Comparison of ENCODE assay signal across 9 mouse cellular contexts in genomic region chr6:114076560-114076959, GRCm38 (mm10). TPM values are rescaled to one million over a fixed set of nuclear protein-coding genes. Genes with fewer than 3 reads are reported as not detected.
DNase-seq lines count a peak whose midpoint lies in the region; ATAC-seq and TF ChIP-seq lines count a peak whose summit lies in the region.
"Had no signal": no experiment of that assay in that cellular context is flagged by ENCODE, and none has a peak within 500 bp of the region (broad histone marks: within the 10 kb centered on the region; RNA-seq: fewer than 3 reads in every experiment).

No protein-coding gene starts in this region.

- H3K27me3 ChIP-seq in liver, postnatal 0 days (ENCODE audit: insufficient read depth, low read length) = no peaks in the 10 kb centered on the region
- H3K27me3 ChIP-seq in liver, embryonic 11.5 days (replicated peaks; ENCODE audit: control insufficient read depth, insufficient read depth, low read length) = no peaks in the 10 kb centered on the region

- H3K4me3 ChIP-seq in liver, postnatal 0 days (ENCODE audit: low read depth, low read length) = no peak overlapping the region
- no peak overlapping the region for H3K4me3 ChIP-seq in liver, embryonic 11.5 days (ENCODE audit: low read depth, low read length)

- H3K36me3 ChIP-seq in liver, postnatal 0 days (replicated peaks; ENCODE audit: insufficient read depth, low read length) = no peaks in the 10 kb centered on the region
- no peaks in the 10 kb centered on the region for H3K36me3 ChIP-seq in liver, embryonic 11.5 days (ENCODE audit: control insufficient read depth, insufficient read depth, low read length)

- no peak overlapping the region for H3K9ac ChIP-seq in liver, postnatal 0 days (replicated peaks)
- H3K9ac ChIP-seq in liver, embryonic 11.5 days (ENCODE audit: low read depth, low read length) = no peak overlapping the region

- 55% methylated on average over 3 of the region's 3 CpGs for WGBS in liver, postnatal 0 days (ENCODE audit: insufficient replicate concordance)
- WGBS in liver, embryonic 11.5 days = 68% methylated on average over 3 of the region's 3 CpGs

- no peak for TF ChIP-seq EP300 in liver, postnatal 0 days (IDR thresholded peaks at IDR 0.05; ENCODE audit: low read depth)

- no peak overlapping the region for H3K4me2 ChIP-seq in liver, postnatal 0 days (ENCODE audit: low read depth, low read length)
- H3K4me2 ChIP-seq in liver, embryonic 11.5 days = no peak overlapping the region

- no peaks in the 10 kb centered on the region for H3K4me1 ChIP-seq in liver, postnatal 0 days (ENCODE audit: insufficient read depth)
- no peaks in the 10 kb centered on the region for H3K4me1 ChIP-seq in liver, embryonic 11.5 days (replicated peaks; ENCODE audit: control insufficient read depth, insufficient read depth, low read length)

- H3K9me3 ChIP-seq in liver, postnatal 0 days (ENCODE audit: low read length) = no peaks in the 10 kb centered on the region
- no peaks in the 10 kb centered on the region for H3K9me3 ChIP-seq in liver, embryonic 11.5 days (ENCODE audit: control insufficient read depth, low read length)

- ATAC-seq in liver, postnatal 0 days = no peak
- ATAC-seq in liver, embryonic 11.5 days (replicated peaks; ENCODE audit: low FRiP score) = no peak
- peak; percentile 83 for ATAC-seq in cerebellum, adult (ENCODE audit: insufficient number of reproducible peaks, low FRiP score, low TSS enrichment)

- no peak for DNase-seq in liver, postnatal 0 days
- DNase-seq in liver, embryonic 11.5 days (ENCODE audit: low spot score) = no peak
- DNase-seq in frontal cortex, postnatal 36 days (ENCODE audit: low spot score in 2 of 2) = peak; percentile 76 to 91
- peak; percentile 71 to 85 for DNase-seq in layer of hippocampus, postnatal 14 days (ENCODE audit: low spot score in 2 of 2)
- peak; percentile 43 for DNase-seq in retina, postnatal 7 days (ENCODE audit: low read depth, low spot score)
- no peak for DNase-seq in MN1 (ENCODE audit: low spot score)
- no peak for DNase-seq in thymus, postnatal 4 days

- H3K27ac ChIP-seq in liver, postnatal 0 days (ENCODE audit: low read depth) = no peak overlapping the region
- no peak overlapping the region for H3K27ac ChIP-seq in liver, embryonic 11.5 days (ENCODE audit: low read depth, low read length)

- peak; percentile 24; the same call in 1 of the 2 replicates for TF ChIP-seq CTCF in liver, postnatal 0 days (IDR thresholded peaks at IDR 0.05; ENCODE audit: low read depth)

RNA-seq across cellular contexts. Expression of gene Atp2b2, which starts 34.1 kb away (rescaled TPM):
- polyA plus RNA-seq in liver, postnatal 0 days (2015; fragmentation: Nextera tagmentation; extraction: Ambion mirVana) = 0.20 and 0.41 TPM in 2 replicates
- 0.58 and 0.62 TPM in 2 replicates for polyA plus RNA-seq in liver, embryonic 11.5 days (2014; fragmentation: Nextera tagmentation; extraction: Ambion mirVana)
- 100 to 1,000 TPM; 310 to 322 TPM for total RNA-seq in layer of hippocampus, postnatal 14 days (2021)

RNA-seq across cellular contexts. Expression of gene Slc6a11, which starts 54.5 kb away (rescaled TPM):
- 0.04 and 0.05 TPM in 2 replicates for polyA plus RNA-seq in liver, postnatal 0 days (2015; fragmentation: Nextera tagmentation; extraction: Ambion mirVana)
- not detected in 2 replicates for polyA plus RNA-seq in liver, embryonic 11.5 days (2014; fragmentation: Nextera tagmentation; extraction: Ambion mirVana)
- total RNA-seq in layer of hippocampus, postnatal 14 days (2021) = 100 to 1,000 TPM; 133 to 148 TPM
- polyA plus RNA-seq: heart, embryonic 16.5 days had no signal

Comparison
In these comparisons a context has a peak if more than half of its experiments do, and no peak if none do; other contexts are left out.
1. DNase-seq: peak in frontal cortex, postnatal 36 days (2 of 2), layer of hippocampus, postnatal 14 days (2 of 2) and retina, postnatal 7 days (single experiment); none in liver, postnatal 0 days (single experiment), liver, embryonic 11.5 days (single experiment), MN1 (single experiment) and thymus, postnatal 4 days (single experiment).